Mouse (Mus musculus) small intestine, adult 2 months (tissue): ENCODE measurements at regions not wholly inside any gene's neighbourhood (a gene's known extent, or its start where the extent isn't known, plus 50 kb on each side); places are given as distances from the start of the nearest gene placed in this dataset.
"Not testable (repeated sequence)": the region's sequence is repeated elsewhere in the genome, so short reads cannot be mapped to it uniquely, and the experiment has no call there.

ENCODE experiments used
- H3K27ac ChIP-seq: fragments of 200-500 bp; 2 replicates; pipeline ENCODE4 v1.5.1; 2012; ENCODE audit warnings: low read depth, low read length, control low read depth, inconsistent platforms; ENCODE audit not compliant: insufficient read depth
- H3K27me3 ChIP-seq: fragments of 200-500 bp; 2 replicates; pipeline ENCODE4 v1.6.1; 2012; ENCODE audit warnings: mild to moderate bottlenecking, moderate library complexity, low read length, inconsistent platforms; ENCODE audit not compliant: control insufficient read depth, insufficient read depth
- H3K36me3 ChIP-seq: fragments of 200-500 bp; 2 replicates; pipeline ENCODE4 v1.6.1; 2012; ENCODE audit warnings: mild to moderate bottlenecking, low read length, control low read depth, inconsistent platforms; ENCODE audit not compliant: control insufficient read depth, insufficient read depth
- H3K4me1 ChIP-seq: fragments of 200-500 bp; 2 replicates; pipeline ENCODE4 v1.6.1; 2012; ENCODE audit warnings: low read length, inconsistent platforms, mixed read lengths; ENCODE audit not compliant: control insufficient read depth, insufficient read depth, insufficient read length
- H3K4me3 ChIP-seq: fragments of 200-500 bp; 2 replicates; pipeline ENCODE4 v1.5.1; 2012; ENCODE audit warnings: low read depth, mild to moderate bottlenecking, control low read depth, inconsistent platforms, low read length, moderate library complexity
- CTCF ChIP-seq: fragments of 200-500 bp; IDR thresholded peaks from 2 replicates; pipeline ENCODE4 v1.5.1; 2012; ENCODE audit warnings: low read depth, mild to moderate bottlenecking, control low read depth, inconsistent platforms, low read length, moderate library complexity, mixed read lengths; ENCODE audit not compliant: insufficient replicate concordance, insufficient read length; ENCODE audit errors: extremely low read depth
- POLR2A ChIP-seq: fragments of 200-500 bp; IDR thresholded peaks from 2 replicates; pipeline ENCODE4 v1.6.1; 2012; ENCODE audit warnings: low read depth, mild to moderate bottlenecking, control low read depth, inconsistent platforms, low read length, moderate library complexity
- WGBS: fragments of 180-500 bp; shearing (Covaris S2); methylation state at CpG from one replicate; pipeline ENCODE4 v1.1.7; 2018; 5-methylcytosine and 5-hydroxymethylcytosine counted together

- Histone ChIP-seq H3K36me3 (no peaks in the 10 kb centered on the region), H3K4me3 (no peak overlapping the region), H3K4me1 (no peaks in the 10 kb centered on the region), H3K27ac (no peak overlapping the region), H3K27me3 (no peaks in the 10 kb centered on the region)
- no peak for TF ChIP-seq POLR2A
- no peak for TF ChIP-seq CTCF
- 45% methylated on average over 2 of the region's 2 CpGs for WGBS
Measured at GRCm38 (mm10) chr14:53369776-53370175, 874.2 kb upstream of the Olfr1507 start.

GRCm38 (mm10) chr14:53367420-53367819 lies 871.9 kb upstream of the Olfr1507 start:
- not testable (repeated sequence) for H3K27me3 ChIP-seq, H3K4me3 ChIP-seq, H3K4me1 ChIP-seq, H3K36me3 ChIP-seq, H3K27ac ChIP-seq
- WGBS = 63% methylated on average over 1 of the region's 1 CpGs

GRCm38 (mm10) chr14:53363995-53364394 lies 868.4 kb upstream of the Olfr1507 start:
- H3K27ac ChIP-seq, H3K36me3 ChIP-seq, H3K4me3 ChIP-seq, H3K4me1 ChIP-seq, H3K27me3 ChIP-seq: not testable (repeated sequence)
- 56% methylated on average over 5 of the region's 5 CpGs for WGBS

- H3K27ac ChIP-seq, H3K36me3 ChIP-seq, H3K4me1 ChIP-seq, H3K27me3 ChIP-seq, H3K4me3 ChIP-seq: not testable (repeated sequence)
- 56% methylated on average over 2 of the region's 2 CpGs for WGBS
Measured at GRCm38 (mm10) chr14:53362054-53362453, 866.5 kb upstream of the Olfr1507 start.

GRCm38 (mm10) chr14:53357498-53357897 lies 861.9 kb upstream of the Olfr1507 start:
- not testable (repeated sequence) for H3K36me3 ChIP-seq, H3K4me3 ChIP-seq, H3K4me1 ChIP-seq, H3K27me3 ChIP-seq, H3K27ac ChIP-seq
- 62% methylated on average over 1 of the region's 2 CpGs for WGBS

- not testable (repeated sequence) for H3K36me3 ChIP-seq, H3K27me3 ChIP-seq, H3K4me3 ChIP-seq, H3K27ac ChIP-seq, H3K4me1 ChIP-seq
- no CpG with 5 or more reads among the region's 1 CpGs for whole genome bisulfite sequencing
Measured at GRCm38 (mm10) chr14:53356783-53357182, 861.2 kb upstream of the Olfr1507 start.

- H3K27ac ChIP-seq, H3K4me1 ChIP-seq, H3K36me3 ChIP-seq, H3K27me3 ChIP-seq, H3K4me3 ChIP-seq: not testable (repeated sequence)
- 55% methylated on average over 3 of the region's 3 CpGs for WGBS
Measured at GRCm38 (mm10) chr14:53351457-53351856, 855.9 kb upstream of the Olfr1507 start.

- not testable (repeated sequence) for H3K27ac ChIP-seq, H3K36me3 ChIP-seq, H3K4me1 ChIP-seq, H3K4me3 ChIP-seq, H3K27me3 ChIP-seq
- 42% methylated on average over 1 of the region's 1 CpGs for WGBS
Measured at GRCm38 (mm10) chr14:53350780-53351179, 855.2 kb upstream of the Olfr1507 start.

- not testable (repeated sequence) for H3K4me3 ChIP-seq, H3K4me1 ChIP-seq, H3K27me3 ChIP-seq, H3K36me3 ChIP-seq, H3K27ac ChIP-seq
Measured at GRCm38 (mm10) chr14:53349111-53349510, 853.6 kb upstream of the Olfr1507 start.

- 24% methylated on average over 2 of the region's 2 CpGs for WGBS
- H3K4me1 ChIP-seq, H3K27ac ChIP-seq, H3K36me3 ChIP-seq, H3K27me3 ChIP-seq, H3K4me3 ChIP-seq: not testable (repeated sequence)
Measured at GRCm38 (mm10) chr14:53345568-53345967, 850.0 kb upstream of the Olfr1507 start.

GRCm38 (mm10) chr14:53343849-53344248 lies 848.3 kb upstream of the Olfr1507 start:
- not testable (repeated sequence) for H3K27ac ChIP-seq, H3K36me3 ChIP-seq, H3K4me3 ChIP-seq, H3K4me1 ChIP-seq, H3K27me3 ChIP-seq
- WGBS = 50% methylated on average over 5 of the region's 5 CpGs

- H3K27me3 ChIP-seq, H3K4me1 ChIP-seq, H3K36me3 ChIP-seq, H3K27ac ChIP-seq, H3K4me3 ChIP-seq: not testable (repeated sequence)
- WGBS = 50% methylated on average over 1 of the region's 4 CpGs
Measured at GRCm38 (mm10) chr14:53339167-53339566, 843.6 kb upstream of the Olfr1507 start.
